Mouse (Mus musculus): ENCODE data around the gene Psmc2.

The Psmc2 gene

GRCm38 (mm10) chr5:21803691-21804188 lies 18.7 kb downstream of the Psmc2 start:
- no peak for DNase-seq (ENCODE audit: low read depth in 2 of 2, low spot score in 2 of 2)

- no peak for DNase-seq (ENCODE audit: low read depth in 2 of 2, low spot score in 2 of 2)
These were observed 19.8 kb downstream of the Psmc2 start for GRCm38 (mm10) chr5:21804837-21805236.

- no peak for DNase-seq (ENCODE audit: low read depth in 2 of 2, low spot score in 2 of 2)
These were observed 25.8 kb downstream of the Psmc2 start for GRCm38 (mm10) chr5:21810924-21811323.

GRCm38 (mm10) chr5:21813994-21814393 lies 28.9 kb downstream of the Psmc2 start:
- DNase-seq (ENCODE audit: low read depth in 2 of 2, low spot score in 2 of 2): peak; percentile 7 to 16

GRCm38 (mm10) chr5:21826370-21826769 lies 41.3 kb downstream of the Psmc2 start:
- no peak for DNase-seq (ENCODE audit: low read depth in 2 of 2, low spot score in 2 of 2)

GRCm38 (mm10) chr5:21827643-21828042 lies 42.6 kb downstream of the Psmc2 start:
- DNase-seq (ENCODE audit: low read depth in 2 of 2, low spot score in 2 of 2): no peak

- no peak for DNase-seq (ENCODE audit: low read depth in 2 of 2, low spot score in 2 of 2)
These were observed 43.8 kb downstream of the Psmc2 start for GRCm38 (mm10) chr5:21828855-21829254.

- DNase-seq (ENCODE audit: low read depth in 2 of 2, low spot score in 2 of 2): no peak
These were observed 46.7 kb downstream of the Psmc2 start for GRCm38 (mm10) chr5:21831761-21832160.

- DNase-seq (ENCODE audit: low read depth in 2 of 2, low spot score in 2 of 2): no peak
These were observed 59.6 kb downstream of the Psmc2 start for GRCm38 (mm10) chr5:21844676-21845075.

GRCm38 (mm10) chr5:21846616-21847290 lies 61.7 kb downstream of the Psmc2 start:
- DNase-seq (ENCODE audit: low read depth in 2 of 2, low spot score in 2 of 2): no peak

GRCm38 (mm10) chr5:21847438-21847837 lies 62.4 kb downstream of the Psmc2 start:
- no peak for DNase-seq (ENCODE audit: low read depth in 2 of 2, low spot score in 2 of 2)

- DNase-seq (ENCODE audit: low read depth in 2 of 2, low spot score in 2 of 2): no peak
These were observed 66.7 kb downstream of the Psmc2 start for GRCm38 (mm10) chr5:21851679-21852340.
